Mouse (Mus musculus) gastrocnemius, adult 2 months (tissue): ENCODE measurements around the gene Stac. TPM values are rescaled to one million over a fixed set of nuclear protein-coding genes. Genes with fewer than 3 reads are reported as not detected.

Source experiments
- DNase-seq: peaks from one replicate; pipeline ENCODE4 v3.0.0; 2022
- H3K27ac ChIP-seq: fragments of 200-600 bp; 2 replicates; pipeline ENCODE4 v1.8.1; 2022; ENCODE audit warnings: mild to moderate bottlenecking
- H3K4me3 ChIP-seq: fragments of 200-600 bp; 2 replicates; pipeline ENCODE4 v1.8.1; 2022; ENCODE audit warnings: mild to moderate bottlenecking, moderate library complexity
- CTCF ChIP-seq: fragments of 200-600 bp; IDR thresholded peaks from 2 replicates; pipeline ENCODE4 v1.8.1; 2022; ENCODE audit warnings: antibody characterized with exemption, mild to moderate bottlenecking, moderate library complexity
- intact Hi-C: fragments of 180-260 bp; cut with DNase I; formaldehyde crosslinking; loops from one replicate; pipeline ENCODE4 v1.15.1; 2025
- long read RNA-seq, 2 experiments: library from polyadenylated mRNA; stranded (forward); transcript quantifications; one replicate each; pipeline ENCODE4 v2.0.0; 2021
- total RNA-seq, 2 experiments: library from RNA; stranded (reverse); gene quantifications; 2 replicates each; pipeline ENCODE4 v1.2.3; 2021

The Stac gene
- under 1 TPM; 0.13 to 0.45 TPM for total RNA-seq
- long read RNA-seq, experiment 1, result 0 reads
- long read RNA-seq, experiment 2, result 0 reads

GRCm38 (mm10) chr9:111689680-111690483 is at the start of gene Stac:
Gene Stac (minus strand): TSS chr9:111690348.
- intact Hi-C loops, result no loop called here
- TF ChIP-seq CTCF, result no peak
- peak within 1 kb of the TSS; percentile 66 for H3K4me3 ChIP-seq
- peak within 1 kb of the TSS; percentile 51 for H3K27ac ChIP-seq
- peak; percentile 25 for DNase-seq

- intact Hi-C loops, result no loop called here
- Histone ChIP-seq H3K4me3 (no peak overlapping the region), H3K27ac (no peak overlapping the region)
- no peak for TF ChIP-seq CTCF
- no peak for DNase-seq
Observed at GRCm38 (mm10) chr9:111739431-111740245, 49.5 kb upstream of the Stac start.

GRCm38 (mm10) chr9:111739026-111739425 is 48.9 kb upstream of the Stac start:
- H3K4me3 ChIP-seq, result no peak overlapping the region
- intact Hi-C loops, result no loop called here
- TF ChIP-seq CTCF, result no peak
- DNase-seq, result no peak
- H3K27ac ChIP-seq, result no peak overlapping the region

GRCm38 (mm10) chr9:111737796-111738195 is 47.6 kb upstream of the Stac start:
- Histone ChIP-seq H3K4me3 (no peak overlapping the region), H3K27ac (no peak overlapping the region)
- no peak for DNase-seq
- intact Hi-C loops, result no loop called here
- no peak for TF ChIP-seq CTCF

- TF ChIP-seq CTCF, result no peak
- Histone ChIP-seq H3K27ac (no peak overlapping the region), H3K4me3 (no peak overlapping the region)
- no peak for DNase-seq
- intact Hi-C loops, result no loop called here
Observed at GRCm38 (mm10) chr9:111735931-111736330, 45.8 kb upstream of the Stac start.

- TF ChIP-seq CTCF, result no peak
- intact Hi-C loops, result no loop called here
Observed at GRCm38 (mm10) chr9:111731939-111732670, 42.0 kb upstream of the Stac start.

GRCm38 (mm10) chr9:111724981-111725593 is 34.9 kb upstream of the Stac start:
- no peak for DNase-seq
- intact Hi-C loops, result no loop called here
- no peak for TF ChIP-seq CTCF
- Histone ChIP-seq H3K4me3 (no peak overlapping the region), H3K27ac (no peak overlapping the region)

More at GRCm38 (mm10) chr9:111731939-111732670, 42.0 kb upstream of the Stac start:
- no peak for DNase-seq
- Histone ChIP-seq H3K27ac (no peak overlapping the region), H3K4me3 (no peak overlapping the region)

GRCm38 (mm10) chr9:111714457-111714856 is 24.3 kb upstream of the Stac start:
- Histone ChIP-seq H3K4me3 (no peak overlapping the region), H3K27ac (no peak overlapping the region)
- no peak for DNase-seq
- no peak for TF ChIP-seq CTCF
- intact Hi-C loops, result no loop called here

- intact Hi-C loops, result no loop called here
- no peak for DNase-seq
Observed at GRCm38 (mm10) chr9:111700101-111700500, 10.0 kb upstream of the Stac start.

GRCm38 (mm10) chr9:111690484-111690855 is 322 bp upstream of the Stac start:
- intact Hi-C loops, result no loop called here
- no peak for TF ChIP-seq CTCF
- Histone ChIP-seq H3K4me3 (peak overlapping the region; percentile 66), H3K27ac (no peak overlapping the region)
- DNase-seq, result no peak

More at GRCm38 (mm10) chr9:111700101-111700500, 10.0 kb upstream of the Stac start:
- no peak for TF ChIP-seq CTCF
- Histone ChIP-seq H3K27ac (no peak overlapping the region), H3K4me3 (no peak overlapping the region)

GRCm38 (mm10) chr9:111689146-111689545 is 1.0 kb downstream of the Stac start:
- intact Hi-C loops, result no loop called here
- peak overlapping the region; percentile 66 for H3K4me3 ChIP-seq

GRCm38 (mm10) chr9:111684170-111684569 is 6.0 kb downstream of the Stac start:
- H3K27ac ChIP-seq, result no peak overlapping the region

More at GRCm38 (mm10) chr9:111689146-111689545, 1.0 kb downstream of the Stac start:
- H3K27ac ChIP-seq, result no peak overlapping the region; the same call in 1 of the 2 replicates
- TF ChIP-seq CTCF, result no peak
- no peak for DNase-seq

More at GRCm38 (mm10) chr9:111684170-111684569, 6.0 kb downstream of the Stac start:
- no peak for TF ChIP-seq CTCF
- no peak for DNase-seq
- H3K4me3 ChIP-seq, result no peak overlapping the region
- intact Hi-C loops, result no loop called here
